Mouse (Mus musculus) heart, postnatal 25 days (tissue): Measurements from ENCODE around the gene Msi2. TPM values are rescaled to one million over a fixed set of nuclear protein-coding genes. Genes with fewer than 3 reads are reported as not detected.

Experiments
- DNase-seq: peaks from one replicate; pipeline ENCODE4 v3.0.0; 2022; ENCODE audit warnings: low spot score
- intact Hi-C: fragments of 180-260 bp; cut with DNase I; formaldehyde crosslinking; loops from one replicate; pipeline ENCODE4 v1.15.1; 2025
- total RNA-seq, 2 experiments: library from RNA; stranded (reverse); gene quantifications; 2 replicates each; pipeline ENCODE4 v1.2.3; 2021

Msi2 gene
- total RNA-seq, 2 experiments from 2014 or later: 191 to 211 TPM

- no peak for DNase-seq
- intact Hi-C loops: no loop called here
Observed at GRCm38 (mm10) chr11:88581375-88581774, 136.9 kb downstream of the Msi2 start.

GRCm38 (mm10) chr11:88578700-88579099 lies 139.6 kb downstream of the Msi2 start:
- intact Hi-C loops: no loop called here
- DNase-seq: no peak

DNA sequence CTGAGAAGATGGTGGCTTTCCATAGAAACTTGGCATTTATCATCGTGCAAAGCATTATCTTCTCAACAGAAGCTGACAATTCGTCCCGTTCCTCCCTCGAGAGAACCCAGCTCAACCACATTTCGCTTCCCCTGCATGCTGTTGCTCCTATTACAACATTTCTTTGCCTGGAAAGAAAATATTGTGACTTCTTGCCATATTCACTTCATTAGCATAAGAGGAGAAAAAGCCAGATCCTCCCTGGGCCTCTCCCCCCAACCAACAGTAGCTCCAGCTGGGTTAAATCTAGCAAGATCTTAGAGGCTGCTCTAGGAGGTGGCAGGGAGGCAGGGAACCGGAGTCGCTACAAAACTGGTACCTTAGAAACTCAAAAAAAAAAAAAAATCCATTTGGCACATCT lies 141.2 kb downstream of the Msi2 start:
- DNase-seq: no peak
- intact Hi-C loops: no loop called here

DNA sequence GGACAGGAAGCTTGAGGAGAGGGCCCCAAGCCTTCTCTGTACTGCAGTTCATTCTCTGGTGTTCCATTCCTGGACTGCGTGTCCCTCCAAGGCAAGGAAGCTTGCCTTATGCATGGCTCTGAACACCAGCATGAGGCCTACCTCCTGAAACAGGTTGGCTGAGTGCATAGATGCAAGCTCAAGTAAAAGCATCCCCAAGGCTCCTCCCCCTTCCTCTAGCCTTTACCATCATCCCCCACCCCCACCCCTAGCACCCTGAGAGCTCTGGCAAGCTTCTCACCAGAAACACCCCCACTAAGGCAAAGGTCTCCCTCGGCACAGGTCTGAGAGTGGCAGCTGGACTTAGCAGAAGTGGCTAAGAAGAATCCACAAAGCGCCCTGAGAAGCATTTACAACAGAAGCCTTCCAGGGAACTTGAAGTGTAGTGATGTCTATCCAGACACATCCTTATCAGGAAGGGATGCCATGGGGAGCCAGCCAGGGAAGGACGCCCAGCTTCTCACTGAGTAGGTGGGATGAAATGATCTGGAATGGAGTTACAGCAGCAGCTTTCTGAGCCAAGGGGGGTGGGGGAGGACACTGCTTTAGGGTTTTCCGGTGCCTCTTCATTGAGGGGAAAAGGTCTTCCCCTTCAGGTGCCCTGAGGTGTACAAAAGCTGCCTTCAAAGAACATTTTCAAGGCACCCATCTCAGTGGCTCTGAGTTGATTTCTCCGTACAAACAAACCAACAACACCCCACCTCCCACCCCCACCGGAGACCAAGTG lies 141.9 kb downstream of the Msi2 start:
- intact Hi-C loops: no loop called here

DNA sequence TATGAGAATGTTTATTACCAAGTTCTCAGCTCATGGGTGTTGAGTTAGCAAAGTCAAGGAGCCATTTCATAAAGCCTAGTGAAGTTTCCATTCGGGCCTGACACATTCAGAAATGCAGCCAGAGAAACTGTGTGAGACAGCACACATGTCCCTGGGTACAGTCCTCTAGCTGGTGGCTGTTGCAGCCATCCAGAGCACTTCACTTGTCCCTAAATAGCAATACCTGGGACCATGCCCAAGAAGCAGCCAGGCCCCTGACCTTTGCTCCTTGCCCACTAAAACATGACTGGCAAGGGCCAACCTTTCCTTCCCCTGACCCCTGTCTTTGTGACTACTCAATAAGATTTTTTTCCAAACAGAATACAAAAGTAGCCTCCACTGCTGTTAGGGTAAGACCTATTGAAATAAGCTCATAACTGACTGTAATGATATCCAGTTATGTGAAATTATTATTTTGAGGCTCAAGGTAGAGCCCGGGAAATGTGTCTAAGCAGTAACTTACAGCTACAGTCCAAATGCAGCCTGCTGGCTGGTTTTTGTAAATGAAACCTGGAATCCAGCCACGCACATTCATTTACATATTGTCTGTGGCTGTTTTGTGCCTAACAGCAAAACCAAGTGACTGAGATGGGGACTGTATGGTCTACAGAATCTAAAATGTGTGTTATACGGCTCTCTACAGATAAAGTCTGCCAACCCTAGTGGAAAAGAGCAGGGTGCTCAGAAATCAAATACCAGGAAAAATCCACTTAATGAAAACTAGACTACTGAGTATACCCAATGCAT lies 143.5 kb downstream of the Msi2 start:
- intact Hi-C loops: no loop called here
- DNase-seq: no peak

More for the DNA sequence above, 141.9 kb downstream of the Msi2 start:
- DNase-seq: no peak

GRCm38 (mm10) chr11:88573013-88573412 lies 145.3 kb downstream of the Msi2 start:
- intact Hi-C loops: no loop called here

DNA sequence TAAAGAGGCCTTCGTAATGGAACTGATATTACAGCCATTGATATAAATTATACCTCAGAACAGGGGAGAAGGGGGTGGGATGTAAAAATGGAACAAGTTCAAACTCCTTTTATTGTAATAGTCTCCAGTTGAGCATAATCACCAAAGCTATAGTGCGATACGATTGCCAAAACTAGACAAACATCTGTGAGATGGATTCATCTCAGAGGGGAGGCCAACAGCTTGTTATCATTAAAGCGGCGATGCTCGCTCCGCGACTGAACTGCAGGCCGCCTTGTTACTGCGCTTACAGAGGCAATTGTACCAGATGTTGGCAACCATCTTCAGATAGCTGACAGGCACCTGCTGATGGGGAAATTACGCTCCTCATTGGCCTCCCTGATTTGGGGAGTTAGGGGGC lies 145.9 kb downstream of the Msi2 start:
- intact Hi-C loops: no loop called here

More at GRCm38 (mm10) chr11:88573013-88573412, 145.3 kb downstream of the Msi2 start:
- DNase-seq: no peak

DNA sequence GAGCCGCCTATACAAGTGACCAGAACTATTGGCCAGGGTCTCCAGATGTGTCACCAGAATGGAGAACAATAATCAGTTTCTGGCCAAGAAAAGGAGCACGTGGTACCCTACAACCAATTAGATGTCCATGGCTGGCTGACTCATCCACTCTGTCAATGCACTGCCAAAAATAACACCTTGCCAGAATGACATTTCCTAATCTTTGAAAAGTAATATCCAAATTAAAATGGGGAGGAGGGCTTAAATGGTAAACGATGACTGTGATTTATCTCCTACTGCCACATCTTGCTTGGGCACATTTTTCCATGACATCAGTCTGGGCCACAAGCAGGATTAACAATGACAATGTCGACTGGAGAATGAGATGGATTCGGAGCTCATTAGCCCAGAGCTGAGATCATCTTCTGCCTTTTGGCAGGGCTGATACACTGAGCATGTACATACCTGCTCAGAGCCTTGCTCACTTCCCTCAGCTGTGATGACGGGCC lies 147.6 kb downstream of the Msi2 start:
- DNase-seq: no peak
- intact Hi-C loops: no loop called here

More for the DNA sequence above, 145.9 kb downstream of the Msi2 start:
- DNase-seq: no peak

DNA sequence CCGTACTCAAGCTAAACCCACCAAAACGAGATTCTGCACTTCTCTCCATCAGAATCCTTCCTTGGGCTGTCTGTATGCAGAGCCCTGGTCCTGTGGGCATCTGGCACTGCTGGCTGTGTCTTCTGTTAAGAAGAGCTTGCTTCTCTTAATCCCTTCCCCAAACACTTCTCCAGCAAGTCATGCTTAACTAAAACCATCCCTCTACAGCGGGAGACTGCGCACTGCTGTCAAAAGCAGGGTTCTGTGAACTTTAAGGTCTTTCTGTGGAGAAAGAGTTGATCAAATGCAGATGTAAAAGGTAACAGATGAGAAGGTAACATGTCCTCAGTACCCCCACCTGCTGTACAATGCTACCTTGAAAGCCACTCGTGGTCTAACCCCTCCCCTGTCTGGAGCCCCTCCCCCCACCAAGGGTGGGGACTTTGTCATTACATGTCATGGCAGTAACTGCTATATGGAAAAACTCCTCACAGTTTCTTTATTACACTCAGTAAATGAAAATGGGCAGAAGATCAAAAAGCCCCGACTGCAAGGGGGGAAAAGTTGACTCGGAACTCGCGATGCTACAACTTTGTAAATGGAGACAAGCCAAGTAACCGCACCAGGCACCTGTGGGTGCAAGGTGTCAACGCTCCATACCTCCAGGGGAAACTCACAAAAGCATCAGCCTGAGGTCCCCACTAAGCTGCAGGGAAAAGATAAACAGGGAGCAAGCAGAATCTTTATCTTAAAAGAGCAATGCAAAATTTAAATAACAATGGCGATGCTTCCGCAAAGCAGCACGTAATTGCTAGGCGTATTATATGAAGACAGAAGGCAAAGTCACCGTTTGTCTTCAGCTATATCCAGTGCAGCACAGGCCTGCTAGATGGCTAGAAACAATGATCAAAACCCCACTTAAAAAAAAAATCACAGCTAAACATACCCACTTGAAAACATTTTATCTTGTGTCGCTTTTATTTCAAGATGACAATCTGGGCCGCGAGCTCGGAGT lies 151.4 kb downstream of the Msi2 start:
- no peak for DNase-seq
- intact Hi-C loops: no loop called here

DNA sequence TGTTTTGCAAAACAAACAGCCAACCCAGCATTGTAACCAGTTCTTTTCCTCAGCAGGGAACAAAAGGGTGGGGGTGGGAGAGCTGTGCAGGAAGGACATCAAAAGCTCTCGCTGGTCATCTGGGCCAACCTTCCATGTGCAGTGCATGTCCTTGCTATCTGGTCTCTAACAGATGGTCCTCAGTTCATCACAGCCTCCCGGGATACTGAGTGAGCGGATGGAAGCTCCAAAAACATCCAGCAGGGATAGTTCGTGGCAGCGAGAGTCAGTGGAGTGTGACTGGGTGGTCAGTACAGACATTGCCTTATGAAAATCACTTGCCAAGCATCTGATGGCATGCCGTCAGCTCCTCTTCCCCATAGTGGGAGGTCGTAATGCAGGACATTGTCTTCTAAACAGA lies 153.5 kb downstream of the Msi2 start:
- no peak for DNase-seq
- intact Hi-C loops: no loop called here

DNA sequence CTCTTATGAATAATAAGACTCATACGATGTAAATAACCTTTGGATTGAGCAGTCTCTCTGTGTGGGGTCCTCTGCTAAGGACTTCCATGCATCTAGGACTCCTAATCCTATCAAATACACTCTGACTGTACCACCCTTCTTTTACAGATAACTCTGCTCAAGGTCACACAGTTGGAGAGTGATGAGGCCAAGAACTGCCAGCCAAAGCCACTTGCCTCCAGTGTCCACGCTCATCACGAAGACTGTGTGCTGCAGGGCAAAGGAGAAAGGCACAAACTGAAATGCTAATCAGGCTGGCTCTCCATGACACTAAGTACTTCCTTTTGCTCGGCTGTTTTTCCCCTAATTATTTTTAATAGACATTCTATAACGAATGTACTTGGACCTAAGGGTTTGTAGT lies 153.9 kb downstream of the Msi2 start:
- DNase-seq: no peak
- intact Hi-C loops: no loop called here

- no peak for DNase-seq
Observed at GRCm38 (mm10) chr11:88561191-88561590, 157.1 kb downstream of the Msi2 start.

GRCm38 (mm10) chr11:88560634-88561033 lies 157.7 kb downstream of the Msi2 start:
- DNase-seq: no peak
- intact Hi-C loops: no loop called here

More at GRCm38 (mm10) chr11:88561191-88561590, 157.1 kb downstream of the Msi2 start:
- intact Hi-C loops: no loop called here

GRCm38 (mm10) chr11:88559365-88559970 lies 158.8 kb downstream of the Msi2 start:
- intact Hi-C loops: loop anchor here (5.0 kb wide), 1 partner anchor 63 kb away; no protein-coding TSS in a partner anchor
- no peak for DNase-seq

- no peak for DNase-seq
- intact Hi-C loops: loop anchor here (5.0 kb wide), 1 partner anchor 64 kb away; no protein-coding TSS in a partner anchor
Observed at GRCm38 (mm10) chr11:88558731-88559130, 159.6 kb downstream of the Msi2 start.

- intact Hi-C loops: loop anchor here (5.0 kb wide), 1 partner anchor 64 kb away; no protein-coding TSS in a partner anchor
- no peak for DNase-seq
Observed at GRCm38 (mm10) chr11:88557828-88558580, 160.3 kb downstream of the Msi2 start.

DNA sequence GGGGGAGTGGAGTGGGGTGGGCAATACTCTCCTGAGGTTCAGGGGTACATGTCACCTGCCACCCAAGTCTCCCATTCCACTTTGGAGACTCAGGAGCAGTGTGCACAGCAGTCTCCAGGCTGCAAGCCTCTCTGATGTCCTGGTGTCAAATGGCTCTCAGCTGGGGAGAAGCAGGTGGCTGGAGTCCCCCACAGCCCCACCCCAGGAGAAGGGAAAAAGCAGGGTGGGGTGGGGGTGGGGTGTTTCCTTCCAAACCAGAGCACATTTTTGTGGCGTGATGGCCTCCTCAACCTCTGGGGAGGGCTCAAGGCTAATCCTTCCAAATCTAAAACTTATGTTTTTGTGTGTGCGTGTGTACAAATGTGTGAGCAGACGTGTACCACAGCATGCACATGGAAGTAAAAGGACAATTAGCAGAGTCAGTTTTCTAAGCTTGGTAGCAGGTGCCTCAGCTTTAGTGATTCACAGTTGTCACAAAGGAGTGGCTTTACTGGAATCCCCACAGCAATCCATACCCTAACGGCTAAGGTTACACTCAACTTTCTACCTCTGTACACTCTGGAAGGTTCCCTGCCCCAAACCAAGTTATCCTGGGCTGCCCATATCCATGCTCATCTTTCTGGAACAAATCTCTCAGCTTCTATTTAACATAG lies 161.1 kb downstream of the Msi2 start:
- intact Hi-C loops: loop anchor here (5.0 kb wide), 1 partner anchor 65 kb away; no protein-coding TSS in a partner anchor

More for the DNA sequence above, 161.1 kb downstream of the Msi2 start:
- DNase-seq: no peak
